Mouse (Mus musculus) forebrain, embryonic 11.5 days (tissue): ENCODE measurements around the gene 2010300C02Rik. TPM values are rescaled to one million over a fixed set of nuclear protein-coding genes. Genes with fewer than 3 reads are reported as not detected.
"Not testable (repeated sequence)": the region's sequence is repeated elsewhere in the genome, so short reads cannot be mapped to it uniquely, and the experiment has no call there.

Source experiments
- ATAC-seq: fragments of 200-750 bp; cut with Nextera tagmentation; replicated peaks from 2 replicates; pipeline ENCODE4 v1.8.0; 2017; ENCODE audit warnings: moderate TSS enrichment; ENCODE audit not compliant: low FRiP score
- DNase-seq: peaks from one replicate; pipeline ENCODE4 v3.0.0-alpha.2; 2017; ENCODE audit warnings: low spot score
- H3K27ac ChIP-seq: fragments of 300-500 bp; sonication (generic); 2 replicates; pipeline ENCODE4 v1.5.1; 2014; ENCODE audit warnings: low read depth, low read length
- H3K27me3 ChIP-seq: fragments of 300-500 bp; sonication (generic); 2 replicates; pipeline ENCODE4 v1.6.1; 2014; ENCODE audit warnings: mild to moderate bottlenecking, low read length, mixed read lengths; ENCODE audit not compliant: control insufficient read depth, insufficient read depth
- H3K36me3 ChIP-seq: fragments of 300-500 bp; sonication (generic); 2 replicates; pipeline ENCODE4 v1.6.1; 2014; ENCODE audit warnings: mild to moderate bottlenecking, low read length, moderate library complexity, mixed read lengths; ENCODE audit not compliant: control insufficient read depth, insufficient read depth
- H3K4me1 ChIP-seq: fragments of 300-500 bp; sonication (generic); replicated peaks from 2 replicates; pipeline ENCODE4 v1.6.1; 2014; ENCODE audit warnings: low read length, mixed read lengths; ENCODE audit not compliant: control insufficient read depth, insufficient read depth
- H3K4me2 ChIP-seq: fragments of 300-500 bp; sonication (generic); 2 replicates; pipeline ENCODE4 v1.6.1; 2014; ENCODE audit warnings: low read depth, mild to moderate bottlenecking, low read length, moderate library complexity, mixed read lengths; ENCODE audit not compliant: severe bottlenecking
- H3K4me3 ChIP-seq: fragments of 300-500 bp; sonication (generic); 2 replicates; pipeline ENCODE4 v1.5.1; 2014; ENCODE audit warnings: low read depth, low read length
- H3K9ac ChIP-seq: fragments of 300-500 bp; sonication (generic); 2 replicates; pipeline ENCODE4 v1.6.1; 2014; ENCODE audit warnings: low read length
- H3K9me3 ChIP-seq: fragments of 300-500 bp; sonication (generic); 2 replicates; pipeline ENCODE4 v1.6.1; 2016; ENCODE audit warnings: low read length, mixed read lengths; ENCODE audit not compliant: control insufficient read depth
- WGBS: fragments of 180-500 bp; shearing (Covaris S2); extraction: QIAGEN DNeasy Blood & Tissue Kit; methylation state at CpG from one replicate; pipeline ENCODE4 v1.1.7; 2014; 5-methylcytosine and 5-hydroxymethylcytosine counted together
- polyA plus RNA-seq: library from polyadenylated mRNA; unstranded; fragments of >200 nt; fragmentation: Nextera tagmentation; extraction: Ambion mirVana; gene quantifications from 2 replicates; pipeline ENCODE4 v1.2.1, GENCODE M21; 2014

2010300C02Rik gene
- polyA plus RNA-seq, 1 experiment from 2014 or later = 0.86 TPM

DNA sequence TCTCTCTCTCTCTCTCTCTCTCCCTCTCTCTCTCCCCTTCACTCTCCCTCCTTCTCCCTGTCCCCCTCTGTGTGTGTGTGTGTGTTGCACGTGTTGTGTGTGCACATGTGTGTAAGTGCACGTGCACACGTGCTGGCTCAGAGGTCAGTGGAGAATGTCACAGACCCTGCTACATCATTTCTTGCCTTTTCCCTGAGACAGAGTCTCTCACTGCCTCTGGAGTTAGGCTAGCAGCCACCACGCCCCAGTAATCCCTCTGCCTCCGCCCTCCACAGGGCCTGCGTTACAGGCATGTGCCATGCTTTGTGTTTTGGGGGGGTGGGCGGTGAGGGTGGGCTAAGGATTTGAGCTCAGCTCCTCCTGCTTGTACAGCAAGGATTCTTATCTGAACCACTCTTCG lies 118.4 kb downstream of the 2010300C02Rik start:
- H3K4me2 ChIP-seq = no peak overlapping the region

DNA sequence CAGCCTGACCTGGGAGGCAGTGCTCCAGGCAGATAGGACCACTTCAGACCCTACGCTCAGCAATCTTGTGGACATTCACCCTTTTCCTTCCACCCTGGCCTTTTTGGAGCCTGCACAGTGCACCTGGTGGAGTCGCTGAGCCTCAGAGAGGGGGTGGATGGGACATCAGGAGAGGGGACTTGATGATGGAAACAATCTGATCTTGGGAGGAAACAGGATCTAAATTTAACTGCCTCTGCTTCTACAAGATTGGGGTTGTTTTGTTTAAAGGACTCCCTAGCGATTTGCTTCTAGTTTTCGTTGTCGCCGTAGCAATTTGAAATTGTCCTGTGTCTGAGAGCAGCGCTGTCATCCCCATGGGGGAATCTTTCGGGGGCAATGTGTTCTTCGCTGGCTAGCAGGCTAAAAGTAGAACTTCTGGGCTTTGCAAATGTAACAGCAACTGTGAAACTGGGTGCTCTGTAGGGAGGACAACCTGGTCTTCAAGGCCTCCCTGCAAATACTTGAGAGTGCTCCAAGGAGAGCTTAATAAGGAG lies 119.2 kb downstream of the 2010300C02Rik start:
- H3K27ac ChIP-seq = no peak overlapping the region
- H3K36me3 ChIP-seq = no peaks in the 10 kb centered on the region
- H3K9me3 ChIP-seq = no peaks in the 10 kb centered on the region
- no peaks in the 10 kb centered on the region for H3K4me1 ChIP-seq
- no peak overlapping the region for H3K9ac ChIP-seq
- H3K4me2 ChIP-seq = no peak overlapping the region
- ATAC-seq = no peak
- no peak overlapping the region for H3K4me3 ChIP-seq
- no peak for DNase-seq
- WGBS = 82% methylated on average over 9 of the region's 9 CpGs
- H3K27me3 ChIP-seq = no peaks in the 10 kb centered on the region

More for the DNA sequence above, 118.4 kb downstream of the 2010300C02Rik start:
- DNase-seq (no peak), ATAC-seq (no peak)
- Histone ChIP-seq H3K9ac (no peak overlapping the region), H3K27ac (no peak overlapping the region), H3K4me1 (no peaks in the 10 kb centered on the region), H3K4me3 (no peak overlapping the region), H3K9me3 (no peaks in the 10 kb centered on the region), H3K36me3 (no peaks in the 10 kb centered on the region), H3K27me3 (no peaks in the 10 kb centered on the region)
- WGBS = 83% methylated on average over 8 of the region's 8 CpGs

DNA sequence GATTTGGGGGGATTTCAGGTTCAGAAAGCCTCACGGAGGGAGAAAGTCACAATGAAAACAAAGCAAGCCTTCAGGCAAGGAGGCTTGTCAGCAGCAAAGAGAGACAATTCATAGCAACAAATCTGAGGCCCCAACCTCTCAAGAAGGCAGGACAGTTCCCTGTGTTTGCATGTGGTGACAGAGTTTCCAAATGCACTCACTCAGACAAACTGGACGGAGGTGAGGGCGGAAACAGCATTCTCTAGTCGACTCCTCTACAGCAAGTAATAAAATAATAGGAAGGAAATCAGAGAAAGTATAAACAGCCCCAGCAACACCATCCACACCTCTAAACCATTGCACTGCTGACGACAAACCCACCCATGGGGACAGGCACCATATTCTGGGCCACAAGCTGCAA lies 120.9 kb downstream of the 2010300C02Rik start:
- no peak for ATAC-seq
- Histone ChIP-seq H3K36me3 (no peaks in the 10 kb centered on the region), H3K4me2 (no peak overlapping the region), H3K9ac (no peak overlapping the region), H3K27me3 (no peaks in the 10 kb centered on the region), H3K4me3 (no peak overlapping the region), H3K4me1 (no peaks in the 10 kb centered on the region), H3K9me3 (no peaks in the 10 kb centered on the region), H3K27ac (no peak overlapping the region)
- no peak for DNase-seq
- WGBS = 70% methylated on average over 5 of the region's 5 CpGs

DNA sequence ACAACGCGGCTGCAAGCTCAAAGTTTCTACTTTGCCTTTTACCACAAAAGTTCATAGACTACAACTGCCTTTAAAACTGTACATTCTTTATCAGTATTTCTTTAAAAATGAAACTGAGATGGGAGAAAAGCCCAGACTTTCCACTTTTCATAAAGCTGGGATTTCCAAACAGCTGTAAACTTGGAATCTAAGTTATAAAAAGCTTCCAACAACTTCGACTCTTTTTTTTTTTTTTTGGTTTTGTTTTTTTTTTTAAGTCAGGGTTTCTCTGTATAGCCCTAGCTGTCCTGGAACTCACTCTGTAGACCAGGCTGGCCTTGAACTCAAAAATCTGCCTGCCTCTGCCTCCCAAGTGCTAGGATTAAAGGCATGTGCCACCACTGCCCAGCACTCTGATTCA lies 125.1 kb downstream of the 2010300C02Rik start:
- not testable (repeated sequence) for ATAC-seq, H3K36me3 ChIP-seq, DNase-seq, H3K9ac ChIP-seq, H3K4me1 ChIP-seq, H3K4me3 ChIP-seq, H3K9me3 ChIP-seq, H3K4me2 ChIP-seq, H3K27me3 ChIP-seq, H3K27ac ChIP-seq
- 91% methylated on average over 3 of the region's 3 CpGs for WGBS

GRCm38 (mm10) chr1:37585809-37586480 lies 133.9 kb downstream of the 2010300C02Rik start:
- no peak overlapping the region for H3K27ac ChIP-seq
- no peaks in the 10 kb centered on the region for H3K9me3 ChIP-seq
- DNase-seq (no peak), ATAC-seq (no peak)
- H3K27me3 ChIP-seq = no peaks in the 10 kb centered on the region
- no peak overlapping the region for H3K4me3 ChIP-seq
- no peaks in the 10 kb centered on the region for H3K4me1 ChIP-seq
- no peak overlapping the region for H3K9ac ChIP-seq
- H3K4me2 ChIP-seq = no peak overlapping the region
- 95% methylated on average over 13 of the region's 13 CpGs for WGBS
- no peaks in the 10 kb centered on the region for H3K36me3 ChIP-seq

DNA sequence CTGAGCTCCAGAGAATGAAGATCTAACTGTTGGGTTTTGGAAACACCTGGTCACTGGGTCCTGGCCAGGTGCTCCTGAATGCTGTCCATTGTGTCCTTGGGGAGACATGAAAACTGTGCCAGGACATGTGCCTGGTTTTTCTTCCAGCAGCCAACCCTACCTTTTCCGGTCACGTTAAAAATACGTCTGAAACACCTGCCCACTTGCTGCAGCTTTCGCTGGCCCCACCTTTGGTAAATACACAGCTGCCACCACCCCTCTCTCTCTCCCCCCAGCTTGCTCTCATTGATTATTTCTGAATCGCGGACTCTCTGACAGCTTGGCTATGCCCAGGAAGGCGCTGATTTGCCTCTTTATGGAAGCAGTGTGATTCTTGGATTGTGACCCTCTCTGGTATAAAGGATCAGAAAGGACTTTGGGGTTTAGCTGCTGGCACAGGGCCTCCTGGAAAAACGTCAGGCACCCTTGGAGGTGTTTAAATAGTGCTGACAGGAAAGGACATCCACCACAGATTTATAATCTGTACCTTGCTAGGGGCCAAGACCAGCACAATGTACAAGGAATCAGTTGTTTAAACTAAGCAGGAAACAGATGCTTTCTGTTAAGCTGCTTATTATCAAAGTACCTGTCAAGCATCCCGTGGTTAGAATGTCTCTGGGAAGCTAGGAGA lies 136.0 kb downstream of the 2010300C02Rik start:
- Histone ChIP-seq H3K4me3 (no peak overlapping the region), H3K27me3 (no peaks in the 10 kb centered on the region), H3K4me1 (no peaks in the 10 kb centered on the region), H3K4me2 (no peak overlapping the region), H3K9ac (no peak overlapping the region), H3K9me3 (no peaks in the 10 kb centered on the region), H3K27ac (no peak overlapping the region), H3K36me3 (no peaks in the 10 kb centered on the region)
- WGBS = 77% methylated on average over 9 of the region's 9 CpGs
- DNase-seq (peak; percentile 14), ATAC-seq (no peak)

- Histone ChIP-seq H3K27ac (no peak overlapping the region), H3K4me1 (no peaks in the 10 kb centered on the region), H3K27me3 (no peaks in the 10 kb centered on the region), H3K9me3 (no peaks in the 10 kb centered on the region), H3K4me3 (no peak overlapping the region), H3K9ac (no peak overlapping the region), H3K4me2 (no peak overlapping the region), H3K36me3 (no peaks in the 10 kb centered on the region)
- ATAC-seq = no peak
- WGBS = 90% methylated on average over 8 of the region's 8 CpGs
- DNase-seq = peak; percentile 20
These were observed 136.7 kb downstream of the 2010300C02Rik start for GRCm38 (mm10) chr1:37583167-37583566.

GRCm38 (mm10) chr1:37579686-37580085 lies 140.2 kb downstream of the 2010300C02Rik start:
- WGBS = 91% methylated on average over 13 of the region's 13 CpGs
- no peak for ATAC-seq
- no peak overlapping the region for H3K4me3 ChIP-seq
- H3K9me3 ChIP-seq = no peaks in the 10 kb centered on the region
- no peak overlapping the region for H3K9ac ChIP-seq
- H3K4me2 ChIP-seq = no peak overlapping the region
- DNase-seq = no peak
- H3K4me1 ChIP-seq = no peaks in the 10 kb centered on the region
- no peaks in the 10 kb centered on the region for H3K27me3 ChIP-seq
- H3K27ac ChIP-seq = no peak overlapping the region
- H3K36me3 ChIP-seq = no peaks in the 10 kb centered on the region
